Mouse (Mus musculus): ENCODE results near the gene Syn3. TPM values are rescaled to one million over a fixed set of nuclear protein-coding genes. Genes with fewer than 3 reads are reported as not detected.

The Syn3 gene
- total RNA-seq, 1 experiment, result 1.5 TPM

GRCm38 (mm10) chr10:86203175-86203574 is 295.5 kb downstream of the Syn3 start:
- Histone ChIP-seq H3K9me3 (ENCODE audit: control insufficient read depth, insufficient read depth, low read depth, low read length) (no peaks in the 10 kb centered on the region), H3K4me3 (ENCODE audit: insufficient read depth in 1 of 2, low read depth in 1 of 2, low read length in 2 of 2, poor library complexity in 1 of 2, severe bottlenecking in 1 of 2) (no peak overlapping the region), H3K4me1 (ENCODE audit: control insufficient read depth in 2 of 2, insufficient read depth in 2 of 2, low read length in 2 of 2, poor library complexity in 1 of 2) (no peaks in the 10 kb centered on the region), H3K36me3 (ENCODE audit: control insufficient read depth, insufficient read depth, low read length, poor library complexity, severe bottlenecking) (no peaks in the 10 kb centered on the region), H3K27ac (ENCODE audit: insufficient read depth, low read depth, low read length, poor library complexity, severe bottlenecking) (no peak overlapping the region), H3K9ac (ENCODE audit: insufficient read depth, low read depth, low read length, poor library complexity, severe bottlenecking) (no peak overlapping the region)
- no peak for DNase-seq (ENCODE audit: low read depth, low spot score)
- TF ChIP-seq ZC3H11A (IDR thresholded peaks at IDR 0.05; ENCODE audit: borderline replicate concordance, low read depth, low read length) (no peak), MAFK (IDR thresholded peaks at IDR 0.05; ENCODE audit: insufficient read depth, low read depth, low read length) (no peak), CHD2 (IDR thresholded peaks at IDR 0.05; ENCODE audit: low read depth, low read length) (no peak), HCFC1 (IDR thresholded peaks at IDR 0.05; ENCODE audit: borderline replicate concordance, insufficient read depth, low read length) (no peak), ZNF384 (IDR thresholded peaks at IDR 0.05; ENCODE audit: low read depth, low read length) (no peak)
- in situ Hi-C loops (cut with MboI; ENCODE audit: low sequenced_read_pairs in 2 of 2, unreplicated experiment in 2 of 2), result no loop called here

DNA sequence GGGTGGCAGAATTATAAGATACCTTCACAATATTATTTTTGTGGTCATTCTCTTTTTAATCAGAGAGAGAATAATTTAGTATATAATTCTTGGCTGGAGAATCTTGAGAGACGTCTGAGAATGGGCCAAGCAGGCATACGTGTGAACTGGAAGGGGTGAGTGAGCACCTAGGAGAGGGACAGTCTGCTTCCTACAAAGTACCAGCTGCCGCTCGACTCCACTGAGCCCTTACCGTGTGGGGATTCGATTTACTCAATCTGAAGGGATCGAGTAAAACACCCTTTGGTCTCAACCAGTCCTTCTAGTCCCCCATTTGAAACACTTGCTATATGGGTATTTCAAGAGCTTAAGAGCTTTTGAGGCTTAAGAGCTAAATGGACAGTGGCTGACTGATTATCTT is 296.9 kb downstream of the Syn3 start:
- Histone ChIP-seq H3K36me3 (ENCODE audit: control insufficient read depth, insufficient read depth, low read length, poor library complexity, severe bottlenecking) (no peaks in the 10 kb centered on the region), H3K27ac (ENCODE audit: insufficient read depth, low read depth, low read length, poor library complexity, severe bottlenecking) (no peak overlapping the region), H3K4me1 (ENCODE audit: control insufficient read depth in 2 of 2, insufficient read depth in 2 of 2, low read length in 2 of 2, poor library complexity in 1 of 2) (no peaks in the 10 kb centered on the region), H3K9ac (ENCODE audit: insufficient read depth, low read depth, low read length, poor library complexity, severe bottlenecking) (no peak overlapping the region), H3K9me3 (ENCODE audit: control insufficient read depth, insufficient read depth, low read depth, low read length) (no peaks in the 10 kb centered on the region), H3K4me3 (ENCODE audit: insufficient read depth in 1 of 2, low read depth in 1 of 2, low read length in 2 of 2, poor library complexity in 1 of 2, severe bottlenecking in 1 of 2) (no peak overlapping the region)
- no peak for DNase-seq (ENCODE audit: low read depth, low spot score)
- in situ Hi-C loops (cut with MboI; ENCODE audit: low sequenced_read_pairs in 2 of 2, unreplicated experiment in 2 of 2), result no loop called here
- no peak for TF ChIP-seq ZNF384 (IDR thresholded peaks at IDR 0.05; ENCODE audit: low read depth, low read length)

DNA sequence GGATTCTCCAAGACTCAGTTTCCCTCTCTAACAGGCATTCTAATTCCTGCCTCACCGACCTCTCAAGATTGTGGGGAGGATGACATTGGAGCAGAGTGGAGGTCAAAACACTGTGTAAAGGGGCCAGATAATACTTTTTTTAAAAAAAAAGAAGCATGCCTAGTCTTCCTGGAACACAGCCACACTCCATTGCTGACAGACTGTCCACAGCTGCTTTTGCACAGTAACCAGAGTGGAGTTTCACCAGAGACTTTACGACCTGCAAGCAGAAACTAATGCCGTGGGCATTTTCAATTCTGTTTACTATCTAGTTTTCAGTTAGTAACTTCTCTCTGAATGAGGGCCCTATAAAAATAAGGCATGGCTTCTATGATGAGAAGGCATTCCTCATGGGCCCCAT is 297.7 kb downstream of the Syn3 start:
- Histone ChIP-seq H3K4me1 (ENCODE audit: control insufficient read depth in 2 of 2, insufficient read depth in 2 of 2, low read length in 2 of 2, poor library complexity in 1 of 2) (no peaks in the 10 kb centered on the region), H3K9me3 (ENCODE audit: control insufficient read depth, insufficient read depth, low read depth, low read length) (no peaks in the 10 kb centered on the region), H3K27ac (ENCODE audit: insufficient read depth, low read depth, low read length, poor library complexity, severe bottlenecking) (no peak overlapping the region), H3K4me3 (ENCODE audit: insufficient read depth in 1 of 2, low read depth in 1 of 2, low read length in 2 of 2, poor library complexity in 1 of 2, severe bottlenecking in 1 of 2) (no peak overlapping the region), H3K36me3 (ENCODE audit: control insufficient read depth, insufficient read depth, low read length, poor library complexity, severe bottlenecking) (no peaks in the 10 kb centered on the region), H3K9ac (ENCODE audit: insufficient read depth, low read depth, low read length, poor library complexity, severe bottlenecking) (no peak overlapping the region)
- in situ Hi-C loops (cut with MboI; ENCODE audit: low sequenced_read_pairs in 2 of 2, unreplicated experiment in 2 of 2), result no loop called here
- TF ChIP-seq HCFC1 (IDR thresholded peaks at IDR 0.05; ENCODE audit: borderline replicate concordance, insufficient read depth, low read length) (no peak), CHD2 (IDR thresholded peaks at IDR 0.05; ENCODE audit: low read depth, low read length) (no peak), ZNF384 (IDR thresholded peaks at IDR 0.05; ENCODE audit: low read depth, low read length) (no peak), MAFK (IDR thresholded peaks at IDR 0.05; ENCODE audit: insufficient read depth, low read depth, low read length) (no peak), ZC3H11A (IDR thresholded peaks at IDR 0.05; ENCODE audit: borderline replicate concordance, low read depth, low read length) (no peak)
- DNase-seq (ENCODE audit: low read depth, low spot score), result no peak

DNA sequence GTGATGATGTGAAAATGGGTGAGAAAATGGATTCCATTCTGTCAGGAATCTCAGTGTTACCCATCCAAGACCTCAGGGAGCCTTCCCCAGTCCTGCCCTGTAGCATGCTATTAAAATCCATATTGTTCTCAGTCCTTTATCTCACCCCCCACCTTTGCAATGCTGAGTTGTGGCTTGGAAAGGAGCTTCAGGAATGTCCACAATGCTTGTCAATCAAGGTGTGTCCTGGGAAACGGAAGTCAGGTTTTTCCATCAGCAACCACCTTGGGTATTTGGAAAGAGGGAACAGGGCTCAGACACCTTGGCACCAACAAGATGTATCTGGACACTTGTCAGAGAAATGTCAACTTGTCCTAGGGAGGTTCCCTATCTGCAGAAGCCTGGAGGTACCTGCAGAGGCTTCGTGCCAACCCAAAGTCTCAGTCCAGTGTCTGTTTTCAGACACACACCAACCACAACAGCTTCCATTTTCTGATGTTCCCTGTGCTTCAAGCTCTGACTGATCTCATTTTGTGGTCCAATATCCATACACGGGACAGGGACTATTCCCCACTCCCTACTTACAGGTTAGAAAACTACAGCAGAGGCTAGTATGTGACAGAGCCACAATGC is 302.2 kb downstream of the Syn3 start:
- in situ Hi-C loops (cut with MboI; ENCODE audit: low sequenced_read_pairs in 2 of 2, unreplicated experiment in 2 of 2), result no loop called here
- H3K36me3 ChIP-seq (ENCODE audit: control insufficient read depth, insufficient read depth, low read length, poor library complexity, severe bottlenecking), result no peaks in the 10 kb centered on the region
- no peaks in the 10 kb centered on the region for H3K9me3 ChIP-seq (ENCODE audit: control insufficient read depth, insufficient read depth, low read depth, low read length)
- DNase-seq (ENCODE audit: low read depth, low spot score), result no peak
- H3K4me3 ChIP-seq (ENCODE audit: insufficient read depth in 1 of 2, low read depth in 1 of 2, low read length in 2 of 2, poor library complexity in 1 of 2, severe bottlenecking in 1 of 2), result no peak overlapping the region
- TF ChIP-seq MAFK (IDR thresholded peaks at IDR 0.05; ENCODE audit: insufficient read depth, low read depth, low read length), result no peak
- TF ChIP-seq CHD2 (IDR thresholded peaks at IDR 0.05; ENCODE audit: low read depth, low read length), result no peak
- TF ChIP-seq ZC3H11A (IDR thresholded peaks at IDR 0.05; ENCODE audit: borderline replicate concordance, low read depth, low read length), result no peak
- TF ChIP-seq ZNF384 (IDR thresholded peaks at IDR 0.05; ENCODE audit: low read depth, low read length), result no peak
- no peak for TF ChIP-seq HCFC1 (IDR thresholded peaks at IDR 0.05; ENCODE audit: borderline replicate concordance, insufficient read depth, low read length)
- H3K4me1 ChIP-seq (ENCODE audit: control insufficient read depth in 2 of 2, insufficient read depth in 2 of 2, low read length in 2 of 2, poor library complexity in 1 of 2), result no peaks in the 10 kb centered on the region
- no peak overlapping the region for H3K27ac ChIP-seq (ENCODE audit: insufficient read depth, low read depth, low read length, poor library complexity, severe bottlenecking)
- H3K9ac ChIP-seq (ENCODE audit: insufficient read depth, low read depth, low read length, poor library complexity, severe bottlenecking), result no peak overlapping the region

DNA sequence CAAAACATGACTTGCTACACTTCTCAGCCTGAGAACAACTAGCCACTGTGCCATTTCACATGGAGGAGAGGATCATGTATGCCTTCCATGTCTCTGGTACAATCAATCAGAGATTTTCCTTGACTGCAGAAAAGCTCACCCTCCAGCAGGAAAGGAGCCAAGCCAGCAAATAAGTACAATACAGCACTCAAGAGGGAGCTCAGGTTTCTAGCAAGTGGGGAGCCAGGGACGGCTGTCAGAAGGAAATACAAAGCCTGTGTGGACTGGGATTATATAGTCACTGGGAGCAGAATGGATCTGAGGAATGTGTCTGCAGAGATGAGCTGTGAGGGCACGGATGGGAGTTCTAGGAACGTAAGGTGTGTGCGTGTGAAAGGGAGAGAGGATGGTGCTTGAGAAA is 304.0 kb downstream of the Syn3 start:
- Histone ChIP-seq H3K4me3 (ENCODE audit: insufficient read depth in 1 of 2, low read depth in 1 of 2, low read length in 2 of 2, poor library complexity in 1 of 2, severe bottlenecking in 1 of 2) (no peak overlapping the region), H3K27ac (ENCODE audit: insufficient read depth, low read depth, low read length, poor library complexity, severe bottlenecking) (no peak overlapping the region), H3K9ac (ENCODE audit: insufficient read depth, low read depth, low read length, poor library complexity, severe bottlenecking) (no peak overlapping the region), H3K36me3 (ENCODE audit: control insufficient read depth, insufficient read depth, low read length, poor library complexity, severe bottlenecking) (no peaks in the 10 kb centered on the region), H3K4me1 (ENCODE audit: control insufficient read depth in 2 of 2, insufficient read depth in 2 of 2, low read length in 2 of 2, poor library complexity in 1 of 2) (no peaks in the 10 kb centered on the region), H3K9me3 (ENCODE audit: control insufficient read depth, insufficient read depth, low read depth, low read length) (no peaks in the 10 kb centered on the region)
- no peak for TF ChIP-seq MAFK (IDR thresholded peaks at IDR 0.05; ENCODE audit: insufficient read depth, low read depth, low read length)
- TF ChIP-seq ZNF384 (IDR thresholded peaks at IDR 0.05; ENCODE audit: low read depth, low read length), result no peak
- no peak for TF ChIP-seq HCFC1 (IDR thresholded peaks at IDR 0.05; ENCODE audit: borderline replicate concordance, insufficient read depth, low read length)
- no peak for TF ChIP-seq CHD2 (IDR thresholded peaks at IDR 0.05; ENCODE audit: low read depth, low read length)
- TF ChIP-seq ZC3H11A (IDR thresholded peaks at IDR 0.05; ENCODE audit: borderline replicate concordance, low read depth, low read length), result no peak
- DNase-seq (ENCODE audit: low read depth, low spot score), result no peak
- in situ Hi-C loops (cut with MboI; ENCODE audit: low sequenced_read_pairs in 2 of 2, unreplicated experiment in 2 of 2), result no loop called here
